ENCODE assay signal across 22 mouse cellular contexts in the genomic region with DNA sequence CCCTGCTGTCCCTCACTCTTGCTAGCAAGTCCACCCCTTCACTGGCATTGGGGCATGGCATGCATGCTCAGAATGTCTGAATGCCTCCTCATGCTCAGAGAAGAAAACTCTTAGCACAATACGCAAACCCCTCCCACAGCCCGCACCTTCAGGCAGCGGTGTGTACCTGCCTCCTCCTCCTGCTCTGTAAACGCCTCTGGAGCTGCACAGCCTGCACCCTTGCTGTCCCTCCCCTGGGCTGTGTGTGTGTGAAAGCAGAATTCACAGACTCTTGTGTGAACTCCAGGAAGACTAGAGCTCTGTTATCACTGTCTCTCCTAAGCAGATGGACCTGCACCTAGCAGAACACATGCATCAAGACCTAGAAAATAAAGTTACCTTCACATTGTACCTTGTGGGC.
A peak's percentile ranks its signal among the peaks of the same experiment; 100 is the strongest.
DNase-seq lines count a peak whose midpoint lies in the region; ATAC-seq lines count a peak whose summit lies in the region.
"Had no signal": no experiment of that assay in that cellular context is flagged by ENCODE, and none has a peak within 500 bp of the region (broad histone marks: within the 10 kb centered on the region; RNA-seq: fewer than 3 reads in every experiment).

No protein-coding gene starts in this region.

- no peak overlapping the region for H3K4me3 ChIP-seq in kidney, embryonic 16.5 days (ENCODE audit: low read length)
- H3K4me3 ChIP-seq in midbrain, embryonic 13.5 days (replicated peaks): no peak overlapping the region
- H3K4me3 ChIP-seq in midbrain, embryonic 16.5 days (ENCODE audit: low read depth, low read length): no peak overlapping the region
- H3K4me3 ChIP-seq: embryonic facial prominence, embryonic 10.5 days; forebrain, embryonic 13.5 days; heart, embryonic 10.5 days had no signal

- H3K27me3 ChIP-seq in kidney, embryonic 16.5 days (ENCODE audit: insufficient read depth, low read length): no peaks in the 10 kb centered on the region
- no peaks in the 10 kb centered on the region for H3K27me3 ChIP-seq in midbrain, embryonic 13.5 days
- no peaks in the 10 kb centered on the region for H3K27me3 ChIP-seq in midbrain, embryonic 16.5 days (ENCODE audit: control insufficient read depth, insufficient read depth, low read depth, low read length)
- H3K27me3 ChIP-seq: forebrain, embryonic 13.5 days had no signal

- WGBS in kidney, embryonic 16.5 days: 87% methylated on average over 4 of the region's 4 CpGs
- WGBS in midbrain, embryonic 13.5 days: 75% methylated on average over 4 of the region's 4 CpGs
- WGBS in midbrain, embryonic 16.5 days: 85% methylated on average over 4 of the region's 4 CpGs

- DNase-seq in frontal cortex, postnatal 25 days (ENCODE audit: low spot score in 2 of 2): no peak
- no peak for DNase-seq in kidney, postnatal 25 days
- DNase-seq in left cerebral cortex, postnatal 4 days: no peak
- DNase-seq: adrenal gland, adult 8-10 months; adrenal gland, postnatal 36 days; B cell, adult 2 months; cerebellum, adult 2 months; cerebellum, postnatal 10 days; forebrain, postnatal 0 days; gastrocnemius, postnatal 36 days; heart, adult 18-20 months; heart, postnatal 10 days had no signal

- peak; percentile 28; the same call in 1 of the 2 replicates for ATAC-seq in frontal cortex, adult (ENCODE audit: low TSS enrichment)
- ATAC-seq in kidney, embryonic 16.5 days (ENCODE audit: low FRiP score, low TSS enrichment): 0 out of 2 replicates have a peak, but pooled peaks have one; percentile 42
- peak; percentile 53; the same call in 1 of the 2 replicates for ATAC-seq in midbrain, embryonic 13.5 days
- ATAC-seq in midbrain, embryonic 16.5 days: no peak
- ATAC-seq: CD4-positive, CD25-positive, alpha-beta regulatory T cell, adult 4 months; forebrain, embryonic 13.5 days; forebrain, postnatal 0 days; hindbrain, postnatal 0 days had no signal

- H3K9me3 ChIP-seq in kidney, embryonic 16.5 days (ENCODE audit: low read length): 0 out of 2 replicates have a peak, but pooled peaks cover 3% of the 10 kb centered on the region
- no peaks in the 10 kb centered on the region for H3K9me3 ChIP-seq in midbrain, embryonic 13.5 days
- no peaks in the 10 kb centered on the region for H3K9me3 ChIP-seq in midbrain, embryonic 16.5 days (replicated peaks; ENCODE audit: control insufficient read depth, low read length, poor library complexity, severe bottlenecking)
- H3K9me3 ChIP-seq: embryonic facial prominence, embryonic 10.5 days; forebrain, embryonic 13.5 days; G1E; heart, embryonic 10.5 days had no signal

- H3K4me1 ChIP-seq in kidney, embryonic 16.5 days (ENCODE audit: insufficient read depth, low read length): no peaks in the 10 kb centered on the region
- 0 out of 2 replicates have a peak, but pooled peaks cover 11% of the 10 kb centered on the region for H3K4me1 ChIP-seq in midbrain, embryonic 13.5 days (replicated peaks)
- H3K4me1 ChIP-seq in midbrain, embryonic 16.5 days (ENCODE audit: control insufficient read depth, insufficient read depth, low read length): no peaks in the 10 kb centered on the region
- H3K4me1 ChIP-seq: embryonic facial prominence, embryonic 10.5 days; forebrain, embryonic 13.5 days; heart, embryonic 10.5 days had no signal

- intact Hi-C loops in left cerebral cortex, postnatal 4 days (cut with DNase I): no loop called here

- H3K9ac ChIP-seq in kidney, embryonic 16.5 days (replicated peaks; ENCODE audit: low read length): no peak overlapping the region
- no peak overlapping the region for H3K9ac ChIP-seq in midbrain, embryonic 13.5 days (replicated peaks)
- H3K9ac ChIP-seq in midbrain, embryonic 16.5 days (ENCODE audit: low read depth, low read length): no peak overlapping the region
- H3K9ac ChIP-seq: forebrain, embryonic 13.5 days; forebrain, postnatal 0 days had no signal

- H3K36me3 ChIP-seq in kidney, embryonic 16.5 days (ENCODE audit: insufficient read depth, low read length): no peaks in the 10 kb centered on the region
- H3K36me3 ChIP-seq in midbrain, embryonic 13.5 days: no peaks in the 10 kb centered on the region
- no peaks in the 10 kb centered on the region for H3K36me3 ChIP-seq in midbrain, embryonic 16.5 days (ENCODE audit: control insufficient read depth, insufficient read depth, low read length)

- H3K27ac ChIP-seq in kidney, embryonic 16.5 days (ENCODE audit: low read length): no peak overlapping the region
- no peak overlapping the region; the same call in 1 of the 2 replicates for H3K27ac ChIP-seq in midbrain, embryonic 13.5 days
- no peak overlapping the region for H3K27ac ChIP-seq in midbrain, embryonic 16.5 days (ENCODE audit: low read length)
- H3K27ac ChIP-seq: embryonic facial prominence, embryonic 10.5 days; forebrain, embryonic 13.5 days; heart, embryonic 10.5 days; hindbrain, postnatal 0 days had no signal

- no peak overlapping the region for H3K4me2 ChIP-seq in kidney, embryonic 16.5 days (replicated peaks; ENCODE audit: low read depth, low read length)
- no peak overlapping the region for H3K4me2 ChIP-seq in midbrain, embryonic 13.5 days (replicated peaks)
- H3K4me2 ChIP-seq in midbrain, embryonic 16.5 days (ENCODE audit: low read length): no peak overlapping the region
- H3K4me2 ChIP-seq: forebrain, embryonic 13.5 days had no signal
